Mouse (Mus musculus) stomach, embryonic 16.5 days (tissue): Measurements from ENCODE around the gene Faim2. TPM values are rescaled to one million over a fixed set of nuclear protein-coding genes. Genes with fewer than 3 reads are reported as not detected.

Experiments
- ATAC-seq: fragments of 200-750 bp; cut with Nextera tagmentation; 2 replicates; pipeline ENCODE4 v1.8.0; 2017; ENCODE audit warnings: moderate number of reproducible peaks, moderate TSS enrichment; ENCODE audit not compliant: insufficient read depth, low FRiP score
- H3K27ac ChIP-seq: fragments of 300-500 bp; sonication (generic); 2 replicates; pipeline ENCODE4 v1.5.1; 2014; ENCODE audit warnings: low read length
- H3K27me3 ChIP-seq: fragments of 300-500 bp; sonication (generic); 2 replicates; pipeline ENCODE4 v1.6.1; 2014; ENCODE audit warnings: low read length, control low read depth, mixed read lengths; ENCODE audit not compliant: control insufficient read depth, insufficient read depth
- H3K36me3 ChIP-seq: fragments of 300-500 bp; sonication (generic); 2 replicates; pipeline ENCODE4 v1.6.1; 2014; ENCODE audit warnings: low read length; ENCODE audit not compliant: control insufficient read depth, insufficient read depth
- H3K4me1 ChIP-seq: fragments of 300-500 bp; sonication (generic); 2 replicates; pipeline ENCODE4 v1.6.1; 2014; ENCODE audit warnings: low read length, control low read depth, mixed read lengths; ENCODE audit not compliant: control insufficient read depth, insufficient read depth
- H3K4me2 ChIP-seq: fragments of 300-500 bp; sonication (generic); 2 replicates; pipeline ENCODE4 v1.6.1; 2014; ENCODE audit warnings: low read depth, low read length, mixed read lengths
- H3K4me3 ChIP-seq: fragments of 300-500 bp; sonication (generic); replicated peaks from 2 replicates; pipeline ENCODE4 v1.5.1; 2014; ENCODE audit warnings: mild to moderate bottlenecking, low read length
- H3K9ac ChIP-seq: fragments of 300-500 bp; sonication (generic); 2 replicates; pipeline ENCODE4 v1.6.1; 2014; ENCODE audit warnings: low read length
- H3K9me3 ChIP-seq: fragments of 300-500 bp; sonication (generic); replicated peaks from 2 replicates; pipeline ENCODE4 v1.6.1; 2016; ENCODE audit warnings: low read length, control low read depth; ENCODE audit not compliant: control insufficient read depth
- WGBS: fragments of 180-500 bp; shearing (Covaris S2); extraction: QIAGEN DNeasy Blood & Tissue Kit; methylation state at CpG from one replicate; pipeline ENCODE4 v1.1.7; 2014; 5-methylcytosine and 5-hydroxymethylcytosine counted together
- polyA plus RNA-seq: library from polyadenylated mRNA; unstranded; fragments of >200 nt; fragmentation: Nextera tagmentation; extraction: Ambion mirVana; gene quantifications from 2 replicates; pipeline ENCODE4 v1.2.1, GENCODE M21; 2015

Faim2 gene
- polyA plus RNA-seq, 1 experiment from 2014 or later = 0.57 TPM

GRCm38 (mm10) chr15:99457606-99458401, 70.2 kb downstream of the Faim2 start, which contains the start of gene Nckap5l:
Gene Nckap5l (minus strand): TSS chr15:99457748.
- no peaks in the 10 kb centered on the region for H3K36me3 ChIP-seq
- H3K9ac ChIP-seq = peak within 1 kb of the TSS; percentile 82
- peak; percentile 97 for ATAC-seq
- under 1% methylated on average over 45 of the region's 45 CpGs for WGBS
- H3K9me3 ChIP-seq = no peaks in the 10 kb centered on the region
- peaks cover 23% of the 10 kb centered on the region for H3K4me1 ChIP-seq
- H3K4me3 ChIP-seq = peak within 1 kb of the TSS; percentile 81
- no peaks in the 10 kb centered on the region for H3K27me3 ChIP-seq
- peak within 1 kb of the TSS; percentile 90 for H3K4me2 ChIP-seq
- peak within 1 kb of the TSS; percentile 92 for H3K27ac ChIP-seq

GRCm38 (mm10) chr15:99456963-99457605, 70.9 kb downstream of the Faim2 start:
- Histone ChIP-seq H3K27ac (peak overlapping the region; percentile 92), H3K4me1 (peaks cover 21% of the 10 kb centered on the region), H3K4me3 (peak overlapping the region; percentile 81), H3K9me3 (no peaks in the 10 kb centered on the region), H3K4me2 (peak overlapping the region; percentile 90), H3K36me3 (no peaks in the 10 kb centered on the region), H3K27me3 (no peaks in the 10 kb centered on the region), H3K9ac (peak overlapping the region; percentile 82)
- peak; percentile 71 for ATAC-seq
- WGBS = under 1% methylated on average over 42 of the region's 43 CpGs

GRCm38 (mm10) chr15:99456338-99456962, 71.5 kb downstream of the Faim2 start:
- peak overlapping the region; percentile 81 for H3K4me3 ChIP-seq
- 18% methylated on average over 7 of the region's 7 CpGs for WGBS
- H3K36me3 ChIP-seq = no peaks in the 10 kb centered on the region
- peaks cover 21% of the 10 kb centered on the region for H3K4me1 ChIP-seq
- peak overlapping the region; percentile 92 for H3K27ac ChIP-seq
- H3K9me3 ChIP-seq = no peaks in the 10 kb centered on the region
- H3K27me3 ChIP-seq = no peaks in the 10 kb centered on the region
- peak overlapping the region; percentile 82 for H3K9ac ChIP-seq
- ATAC-seq = no peak
- H3K4me2 ChIP-seq = peak overlapping the region; percentile 90

GRCm38 (mm10) chr15:99455415-99455814, 72.5 kb downstream of the Faim2 start:
- H3K4me2 ChIP-seq = no peak overlapping the region
- H3K9ac ChIP-seq = peak overlapping the region; percentile 44; the same call in 1 of the 2 replicates
- no peaks in the 10 kb centered on the region for H3K9me3 ChIP-seq
- no peak for ATAC-seq
- 74% methylated on average over 3 of the region's 3 CpGs for WGBS
- H3K4me3 ChIP-seq = no peak overlapping the region
- peaks cover 21% of the 10 kb centered on the region for H3K4me1 ChIP-seq
- no peaks in the 10 kb centered on the region for H3K36me3 ChIP-seq
- H3K27ac ChIP-seq = no peak overlapping the region
- H3K27me3 ChIP-seq = no peaks in the 10 kb centered on the region

- 76% methylated on average over 7 of the region's 7 CpGs for WGBS
These were observed 73.2 kb downstream of the Faim2 start for GRCm38 (mm10) chr15:99454585-99455279.

DNA sequence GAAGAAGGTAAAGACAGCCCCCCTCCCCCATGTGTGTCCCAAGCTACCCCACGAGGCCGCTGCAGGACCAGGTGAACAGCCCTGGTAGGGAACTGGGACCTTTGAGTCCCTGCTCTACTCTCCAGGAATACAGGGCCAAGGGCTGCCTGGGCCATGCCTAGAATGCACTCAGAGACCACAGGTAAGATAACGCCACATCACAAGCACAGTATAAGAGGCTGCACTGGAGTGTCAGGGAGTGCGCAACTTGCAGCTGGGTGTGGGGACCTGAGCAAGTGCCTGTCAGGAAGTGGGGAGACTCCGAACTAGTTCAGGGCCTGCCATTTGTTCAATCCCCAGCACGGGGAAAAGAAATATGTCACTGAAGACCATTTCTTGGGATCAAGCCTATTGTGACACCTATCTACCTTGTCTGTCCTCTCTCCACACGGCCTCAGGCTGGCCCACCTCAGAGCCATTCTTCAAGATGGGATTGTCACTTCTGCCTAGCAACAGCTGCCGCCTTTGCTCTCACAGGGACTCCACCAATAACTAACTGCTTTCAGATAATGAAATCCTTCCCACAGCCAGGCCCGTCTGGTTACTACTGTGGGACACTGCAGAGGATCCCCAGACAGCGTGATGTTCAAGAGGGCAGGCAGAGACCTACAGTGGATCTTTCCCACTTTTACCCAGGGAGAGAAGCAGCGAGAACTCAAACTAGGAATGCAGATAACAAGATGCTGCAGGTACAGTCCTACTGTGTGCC, 74.6 kb downstream of the Faim2 start:
- H3K27me3 ChIP-seq = no peaks in the 10 kb centered on the region
- H3K4me2 ChIP-seq = no peak overlapping the region
- no peak overlapping the region for H3K4me3 ChIP-seq
- WGBS = 76% methylated on average over 11 of the region's 11 CpGs
- H3K36me3 ChIP-seq = no peaks in the 10 kb centered on the region
- H3K27ac ChIP-seq = no peak overlapping the region
- H3K9me3 ChIP-seq = no peaks in the 10 kb centered on the region
- ATAC-seq = no peak
- no peak overlapping the region for H3K9ac ChIP-seq
- H3K4me1 ChIP-seq = peaks cover 32% of the 10 kb centered on the region

More at GRCm38 (mm10) chr15:99454585-99455279, 73.2 kb downstream of the Faim2 start:
- no peak overlapping the region for H3K4me3 ChIP-seq
- no peak overlapping the region for H3K4me2 ChIP-seq
- no peaks in the 10 kb centered on the region for H3K36me3 ChIP-seq
- peak overlapping the region; percentile 44; the same call in 1 of the 2 replicates for H3K9ac ChIP-seq
- ATAC-seq = no peak
- H3K9me3 ChIP-seq = no peaks in the 10 kb centered on the region
- H3K27me3 ChIP-seq = no peaks in the 10 kb centered on the region
- H3K27ac ChIP-seq = no peak overlapping the region
- peaks cover 26% of the 10 kb centered on the region for H3K4me1 ChIP-seq

DNA sequence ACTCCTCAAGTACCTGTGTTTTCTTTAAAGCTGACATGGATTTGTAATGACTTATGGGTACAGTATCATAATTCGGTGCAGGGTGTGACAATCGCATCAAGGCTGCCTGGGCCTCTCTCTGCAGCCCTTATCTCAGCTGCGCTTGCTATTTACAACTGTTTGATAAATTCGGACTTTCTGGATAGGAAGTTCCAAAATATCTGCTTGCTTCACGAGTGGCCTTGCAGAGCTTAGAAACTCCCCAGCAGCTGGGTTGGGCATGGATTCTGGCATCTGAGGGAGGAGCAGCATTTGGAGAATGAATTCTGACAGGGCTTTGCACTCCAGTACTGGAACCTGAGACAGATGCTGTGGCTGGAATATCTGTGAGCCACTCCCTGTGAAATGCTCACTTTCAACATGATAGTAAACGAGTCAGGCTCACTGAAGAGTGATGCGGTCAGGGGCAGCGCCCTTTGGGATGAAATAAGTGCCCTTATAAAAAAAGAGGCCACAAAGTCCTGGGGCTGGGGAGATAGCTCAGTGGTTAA, 78.1 kb downstream of the Faim2 start:
- no peaks in the 10 kb centered on the region for H3K36me3 ChIP-seq
- H3K9ac ChIP-seq = peak overlapping the region; percentile 3; the same call in 1 of the 2 replicates
- 45% methylated on average over 8 of the region's 8 CpGs for WGBS
- H3K27ac ChIP-seq = peak overlapping the region; percentile 48; the same call in 1 of the 2 replicates
- ATAC-seq = no peak
- H3K4me3 ChIP-seq = no peak overlapping the region
- H3K4me2 ChIP-seq = no peak overlapping the region
- H3K27me3 ChIP-seq = no peaks in the 10 kb centered on the region
- no peaks in the 10 kb centered on the region for H3K9me3 ChIP-seq
- H3K4me1 ChIP-seq = peaks cover 13% of the 10 kb centered on the region

DNA sequence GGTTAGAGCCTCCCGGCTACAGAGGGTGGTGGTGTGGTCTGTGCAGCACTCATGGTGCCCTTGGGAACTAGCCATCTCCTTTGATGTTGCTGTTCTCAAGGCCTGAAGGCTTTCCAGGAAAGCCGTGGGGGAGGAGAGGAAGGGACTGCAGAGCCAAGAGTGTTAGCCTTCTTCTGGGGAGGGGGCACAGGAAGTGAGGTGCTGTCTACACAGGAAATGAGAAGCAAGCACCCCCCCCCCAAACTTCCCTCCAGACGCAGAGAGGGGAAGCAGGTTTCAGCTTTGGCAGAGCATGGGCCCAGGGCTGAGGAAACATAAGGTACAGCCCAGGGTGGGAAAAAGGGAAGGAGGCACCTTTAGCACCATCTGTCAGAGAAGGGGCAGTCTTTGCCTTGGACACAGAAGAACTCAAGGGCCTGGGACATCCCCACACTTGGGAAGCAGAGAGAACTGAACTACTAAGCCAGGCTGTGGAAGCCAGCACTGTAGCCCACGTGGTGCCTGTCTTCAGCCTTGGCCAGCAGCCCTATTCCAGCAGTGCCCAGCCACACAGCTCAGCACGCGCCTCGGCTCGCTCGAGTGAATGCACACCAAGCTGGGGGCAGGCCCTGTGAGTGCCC, 78.7 kb downstream of the Faim2 start:
- Histone ChIP-seq H3K9ac (peak overlapping the region; percentile 3), H3K4me2 (no peak overlapping the region), H3K4me3 (no peak overlapping the region), H3K36me3 (no peaks in the 10 kb centered on the region), H3K27ac (peak overlapping the region; percentile 48; the same call in 1 of the 2 replicates), H3K9me3 (no peaks in the 10 kb centered on the region), H3K27me3 (no peaks in the 10 kb centered on the region), H3K4me1 (peaks cover 13% of the 10 kb centered on the region)
- ATAC-seq = peak; percentile 66
- WGBS = 68% methylated on average over 9 of the region's 9 CpGs
